Mouse (Mus musculus) heart, embryonic 16.5 days (tissue): ENCODE measurements around the gene Trappc3. TPM values are rescaled to one million over a fixed set of nuclear protein-coding genes. Genes with fewer than 3 reads are reported as not detected.

Source experiments
- ATAC-seq: fragments of 200-750 bp; cut with Nextera tagmentation; replicated peaks from 2 replicates; pipeline ENCODE4 v1.8.0; 2017; ENCODE audit warnings: moderate number of reproducible peaks; ENCODE audit not compliant: insufficient read depth, low FRiP score; ENCODE audit errors: extremely low read depth
- H3K27ac ChIP-seq: fragments of 300-500 bp; sonication (generic); 2 replicates; pipeline ENCODE4 v1.5.1; 2014; ENCODE audit warnings: mild to moderate bottlenecking, low read length, control low read depth, moderate library complexity
- H3K27me3 ChIP-seq: fragments of 300-500 bp; sonication (generic); 2 replicates; pipeline ENCODE4 v1.6.1; 2014; ENCODE audit warnings: low read length, mixed read lengths; ENCODE audit not compliant: control insufficient read depth, insufficient read depth
- H3K36me3 ChIP-seq: fragments of 300-500 bp; sonication (generic); 2 replicates; pipeline ENCODE4 v1.6.1; 2014; ENCODE audit not compliant: control insufficient read depth, insufficient read depth
- H3K4me1 ChIP-seq: fragments of 300-500 bp; sonication (generic); 2 replicates; pipeline ENCODE4 v1.6.1; 2014; ENCODE audit warnings: low read length, mixed read lengths; ENCODE audit not compliant: control insufficient read depth, insufficient read depth
- H3K4me2 ChIP-seq: fragments of 300-500 bp; sonication (generic); 2 replicates; pipeline ENCODE4 v1.6.1; 2014; ENCODE audit warnings: low read depth, mild to moderate bottlenecking, control low read depth, low read length
- H3K4me3 ChIP-seq: fragments of 300-500 bp; sonication (generic); 2 replicates; pipeline ENCODE4 v1.5.1; 2014; ENCODE audit warnings: mild to moderate bottlenecking, control low read depth, low read length
- H3K9ac ChIP-seq: fragments of 300-500 bp; sonication (generic); 2 replicates; pipeline ENCODE4 v1.6.1; 2014; ENCODE audit warnings: low read length, control low read depth
- H3K9me3 ChIP-seq: fragments of 300-500 bp; sonication (generic); replicated peaks from 2 replicates; pipeline ENCODE4 v1.6.1; 2016; ENCODE audit warnings: low read length; ENCODE audit not compliant: control insufficient read depth
- WGBS: fragments of 180-500 bp; shearing (Covaris S2); extraction: QIAGEN DNeasy Blood & Tissue Kit; methylation state at CpG from one replicate; pipeline ENCODE4 v1.1.7; 2014; 5-methylcytosine and 5-hydroxymethylcytosine counted together
- polyA plus RNA-seq: library from polyadenylated mRNA; unstranded; fragments of >200 nt; fragmentation: Nextera tagmentation; extraction: Ambion mirVana; gene quantifications from 2 replicates; pipeline ENCODE4 v1.2.1, GENCODE M21; 2015

Gene Trappc3
- polyA plus RNA-seq, 1 experiment from 2014 or later = 81.3 TPM

- WGBS = under 1% methylated on average over 50 of the region's 50 CpGs
- peak overlapping the region; percentile 45 for H3K4me3 ChIP-seq
- H3K9ac ChIP-seq = peak overlapping the region; percentile 43
- peaks cover 23% of the 10 kb centered on the region for H3K4me1 ChIP-seq
- peaks cover 50% of the 10 kb centered on the region for H3K27me3 ChIP-seq
- H3K9me3 ChIP-seq = peaks cover 4% of the 10 kb centered on the region
- ATAC-seq = peak; percentile 49; the same call in 1 of the 2 replicates
- no peaks in the 10 kb centered on the region for H3K36me3 ChIP-seq
- H3K27ac ChIP-seq = no peak overlapping the region
- H3K4me2 ChIP-seq = peak overlapping the region; percentile 62
Measured at GRCm38 (mm10) chr4:126300916-126301583, 38.9 kb downstream of the Trappc3 start.

GRCm38 (mm10) chr4:126301584-126302309, 39.6 kb downstream of the Trappc3 start:
- peaks cover 50% of the 10 kb centered on the region for H3K27me3 ChIP-seq
- WGBS = 10% methylated on average over 27 of the region's 27 CpGs
- H3K27ac ChIP-seq = no peak overlapping the region
- ATAC-seq = no peak
- H3K36me3 ChIP-seq = no peaks in the 10 kb centered on the region
- peaks cover 20% of the 10 kb centered on the region for H3K4me1 ChIP-seq
- peak overlapping the region; percentile 62 for H3K4me2 ChIP-seq
- peaks cover 5% of the 10 kb centered on the region for H3K9me3 ChIP-seq
- H3K9ac ChIP-seq = no peak overlapping the region
- H3K4me3 ChIP-seq = peak overlapping the region; percentile 45

DNA sequence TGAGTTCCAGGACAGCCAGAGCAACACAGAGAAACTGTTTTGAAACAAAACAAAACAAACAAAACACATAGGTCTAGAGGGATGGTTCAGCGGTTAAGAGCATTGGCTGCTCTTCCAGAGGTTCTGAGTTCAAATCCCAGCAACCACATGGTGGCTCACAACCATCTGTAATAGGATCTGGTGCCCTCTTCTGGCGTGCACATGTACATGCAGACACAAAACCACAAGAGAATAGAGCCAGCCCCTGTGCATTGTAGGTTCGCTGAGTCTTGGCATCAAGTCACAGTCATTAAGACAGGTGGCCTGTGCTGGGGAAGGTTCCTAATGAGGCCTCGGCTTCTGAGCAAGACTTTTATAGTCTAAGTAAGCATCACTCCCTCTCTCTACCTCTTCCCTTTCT, 41.8 kb downstream of the Trappc3 start:
- ATAC-seq = no peak
- Histone ChIP-seq H3K9ac (no peak overlapping the region), H3K36me3 (no peaks in the 10 kb centered on the region), H3K4me1 (peaks cover 14% of the 10 kb centered on the region), H3K9me3 (peaks cover 5% of the 10 kb centered on the region), H3K27ac (no peak overlapping the region), H3K27me3 (peaks cover 36% of the 10 kb centered on the region), H3K4me2 (no peak overlapping the region), H3K4me3 (no peak overlapping the region)
- 63% methylated on average over 4 of the region's 4 CpGs for WGBS

- 86% methylated on average over 1 of the region's 1 CpGs for WGBS
- ATAC-seq = no peak
Measured at GRCm38 (mm10) chr4:126305428-126305827, 43.3 kb downstream of the Trappc3 start.

DNA sequence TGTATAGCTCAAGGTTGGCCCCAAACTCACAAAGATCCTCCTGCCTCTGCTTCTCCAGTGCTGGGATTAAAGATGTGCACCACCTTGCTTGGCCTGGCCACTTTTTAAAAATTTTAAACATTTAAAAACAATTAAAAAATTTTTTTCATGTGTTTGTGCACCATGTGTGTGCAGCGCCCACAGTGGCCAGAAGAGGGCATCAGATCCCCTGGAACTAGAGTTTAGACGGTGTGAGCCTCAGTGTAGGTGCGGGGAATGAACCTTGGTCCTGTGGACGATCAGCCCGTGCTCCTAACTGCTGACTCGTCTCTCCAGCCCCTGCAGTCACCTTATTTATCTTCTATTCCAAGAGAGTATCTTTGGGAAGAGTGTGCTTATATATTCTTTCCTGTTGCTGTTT, 43.9 kb downstream of the Trappc3 start:
- H3K9me3 ChIP-seq = peaks cover 5% of the 10 kb centered on the region
- peaks cover 13% of the 10 kb centered on the region for H3K4me1 ChIP-seq
- WGBS = 84% methylated on average over 6 of the region's 6 CpGs
- no peaks in the 10 kb centered on the region for H3K36me3 ChIP-seq
- H3K4me2 ChIP-seq = no peak overlapping the region
- no peak overlapping the region for H3K4me3 ChIP-seq
- no peak overlapping the region for H3K9ac ChIP-seq
- H3K27me3 ChIP-seq = peaks cover 21% of the 10 kb centered on the region
- no peak for ATAC-seq
- H3K27ac ChIP-seq = no peak overlapping the region

More at GRCm38 (mm10) chr4:126305428-126305827, 43.3 kb downstream of the Trappc3 start:
- H3K36me3 ChIP-seq = no peaks in the 10 kb centered on the region
- peaks cover 18% of the 10 kb centered on the region for H3K4me1 ChIP-seq
- H3K9me3 ChIP-seq = peaks cover 5% of the 10 kb centered on the region
- H3K4me3 ChIP-seq = no peak overlapping the region
- no peak overlapping the region for H3K27ac ChIP-seq
- H3K9ac ChIP-seq = no peak overlapping the region
- H3K4me2 ChIP-seq = no peak overlapping the region
- peaks cover 27% of the 10 kb centered on the region for H3K27me3 ChIP-seq

DNA sequence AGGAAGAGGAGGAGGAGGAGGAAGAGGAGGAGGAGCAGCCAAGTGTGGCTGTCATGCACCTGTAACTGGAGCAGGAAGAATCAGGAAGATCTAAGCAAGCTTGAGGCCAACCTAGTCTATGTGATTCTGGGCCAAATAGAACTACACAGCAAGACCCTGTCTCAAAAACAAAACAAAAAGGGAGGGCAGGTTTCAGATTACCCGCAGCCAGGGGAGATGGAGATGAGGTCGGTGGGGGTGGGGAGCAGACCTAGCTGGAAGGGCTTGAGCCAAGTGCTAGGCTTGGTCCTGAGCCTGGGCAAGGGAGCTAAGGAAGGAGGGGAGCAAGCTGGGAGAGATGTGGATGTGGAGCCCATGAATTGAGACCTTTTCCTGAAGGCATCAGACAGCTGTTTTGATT, 44.7 kb downstream of the Trappc3 start:
- H3K36me3 ChIP-seq = no peaks in the 10 kb centered on the region
- H3K4me3 ChIP-seq = no peak overlapping the region
- 13% methylated on average over 2 of the region's 2 CpGs for WGBS
- H3K4me2 ChIP-seq = no peak overlapping the region
- H3K27me3 ChIP-seq = peaks cover 14% of the 10 kb centered on the region
- H3K4me1 ChIP-seq = peaks cover 6% of the 10 kb centered on the region; the same call in 1 of the 2 replicates
- no peak for ATAC-seq
- no peak overlapping the region for H3K9ac ChIP-seq
- peaks cover 5% of the 10 kb centered on the region for H3K9me3 ChIP-seq
- H3K27ac ChIP-seq = no peak overlapping the region

- 0 out of 2 replicates have a peak, but pooled peaks cover 4% of the 10 kb centered on the region for H3K4me1 ChIP-seq
Measured at GRCm38 (mm10) chr4:126309211-126309921, 47.2 kb downstream of the Trappc3 start.

DNA sequence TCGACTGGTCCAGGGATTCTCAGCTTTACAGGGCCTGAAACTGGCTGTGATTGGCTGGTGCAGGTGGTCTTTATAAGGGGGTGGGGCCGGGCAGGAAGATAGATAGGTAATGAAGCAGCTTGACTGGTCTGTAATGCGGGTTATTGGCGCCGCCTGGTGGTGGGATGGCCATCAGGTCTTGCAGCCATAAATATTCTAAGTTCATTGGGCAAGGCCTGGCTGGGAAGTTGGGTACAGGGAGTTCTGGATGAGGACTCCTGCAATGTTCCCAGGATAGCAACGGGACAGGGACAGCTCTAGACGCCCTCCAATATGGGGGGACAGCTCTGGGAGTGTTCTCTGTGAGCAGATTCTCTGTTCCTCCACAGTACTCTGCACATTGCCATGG, 47.8 kb downstream of the Trappc3 start:
- Histone ChIP-seq H3K27ac (no peak overlapping the region), H3K27me3 (no peaks in the 10 kb centered on the region), H3K36me3 (no peaks in the 10 kb centered on the region), H3K9me3 (peaks cover 5% of the 10 kb centered on the region), H3K9ac (no peak overlapping the region), H3K4me2 (peak overlapping the region; percentile 54), H3K4me1 (0 out of 2 replicates have a peak, but pooled peaks cover 4% of the 10 kb centered on the region), H3K4me3 (0 out of 2 replicates have a peak overlapping the region, but pooled peaks have one; percentile 9)
- 0% methylated on average over 7 of the region's 7 CpGs for WGBS
- ATAC-seq = peak; percentile 20; the same call in 1 of the 2 replicates

More at GRCm38 (mm10) chr4:126309211-126309921, 47.2 kb downstream of the Trappc3 start:
- H3K36me3 ChIP-seq = no peaks in the 10 kb centered on the region
- peak overlapping the region; percentile 54 for H3K4me2 ChIP-seq
- H3K9me3 ChIP-seq = peaks cover 5% of the 10 kb centered on the region
- ATAC-seq = peak; percentile 30; the same call in 1 of the 2 replicates
- no peaks in the 10 kb centered on the region for H3K27me3 ChIP-seq
- H3K27ac ChIP-seq = no peak overlapping the region
- 0 out of 2 replicates have a peak overlapping the region, but pooled peaks have one; percentile 4 for H3K9ac ChIP-seq
- 0 out of 2 replicates have a peak overlapping the region, but pooled peaks have one; percentile 9 for H3K4me3 ChIP-seq
- WGBS = 19% methylated on average over 20 of the region's 20 CpGs
